Mouse (Mus musculus) thymus, adult 2 months (tissue): ENCODE results near the gene Dsn1. TPM values are rescaled to one million over a fixed set of nuclear protein-coding genes. Genes with fewer than 3 reads are reported as not detected.

Source experiments
- DNase-seq: peaks from one replicate; pipeline ENCODE4 v3.0.0; 2021
- H3K27ac ChIP-seq: fragments of 200-500 bp; 2 replicates; pipeline ENCODE4 v1.5.1; 2012; ENCODE audit warnings: low read length, control low read depth; ENCODE audit not compliant: control insufficient read depth, insufficient read depth
- H3K27me3 ChIP-seq: fragments of 200-500 bp; 2 replicates; pipeline ENCODE4 v1.6.1; 2012; ENCODE audit warnings: mild to moderate bottlenecking, low read length, moderate library complexity, mixed read lengths; ENCODE audit not compliant: control insufficient read depth, insufficient read depth
- H3K36me3 ChIP-seq: fragments of 200-500 bp; 2 replicates; pipeline ENCODE4 v1.6.1; 2012; ENCODE audit warnings: mild to moderate bottlenecking, low read length, moderate library complexity; ENCODE audit not compliant: control insufficient read depth, insufficient read depth
- H3K4me1 ChIP-seq: fragments of 200-500 bp; replicated peaks from 2 replicates; pipeline ENCODE4 v1.6.1; 2012; ENCODE audit warnings: low read length; ENCODE audit not compliant: control insufficient read depth, insufficient read depth
- H3K4me3 ChIP-seq: fragments of 200-500 bp; 2 replicates; pipeline ENCODE4 v1.5.1; 2012; ENCODE audit warnings: mild to moderate bottlenecking, low read length, control low read depth, moderate library complexity; ENCODE audit not compliant: control insufficient read depth, insufficient read depth
- CTCF ChIP-seq: fragments of 200-500 bp; IDR thresholded peaks from 2 replicates; pipeline ENCODE4 v1.5.1; 2012; ENCODE audit warnings: mild to moderate bottlenecking, control low read depth, low read length, moderate library complexity, borderline replicate concordance; ENCODE audit not compliant: control insufficient read depth, poor library complexity, insufficient read depth; ENCODE audit errors: extremely low read depth
- POLR2A ChIP-seq: fragments of 200-500 bp; IDR thresholded peaks from 2 replicates; pipeline ENCODE4 v1.6.1; 2012; ENCODE audit warnings: mild to moderate bottlenecking, low read length, control low read depth, moderate library complexity; ENCODE audit not compliant: control insufficient read depth, poor library complexity, insufficient read depth; ENCODE audit errors: extremely low read depth
- WGBS: fragments of 180-500 bp; shearing (Covaris S2); methylation state at CpG from one replicate; pipeline ENCODE4 v1.1.7; 2018; 5-methylcytosine and 5-hydroxymethylcytosine counted together
- polyA plus RNA-seq: library from polyadenylated mRNA; depleted of rRNA; stranded (reverse); fragments of >200 nt; gene quantifications from 2 replicates; pipeline ENCODE4 v1.2.3, GENCODE M21; 2012

The Dsn1 gene
- polyA plus RNA-seq, 1 experiment = 11.9 TPM

DNA sequence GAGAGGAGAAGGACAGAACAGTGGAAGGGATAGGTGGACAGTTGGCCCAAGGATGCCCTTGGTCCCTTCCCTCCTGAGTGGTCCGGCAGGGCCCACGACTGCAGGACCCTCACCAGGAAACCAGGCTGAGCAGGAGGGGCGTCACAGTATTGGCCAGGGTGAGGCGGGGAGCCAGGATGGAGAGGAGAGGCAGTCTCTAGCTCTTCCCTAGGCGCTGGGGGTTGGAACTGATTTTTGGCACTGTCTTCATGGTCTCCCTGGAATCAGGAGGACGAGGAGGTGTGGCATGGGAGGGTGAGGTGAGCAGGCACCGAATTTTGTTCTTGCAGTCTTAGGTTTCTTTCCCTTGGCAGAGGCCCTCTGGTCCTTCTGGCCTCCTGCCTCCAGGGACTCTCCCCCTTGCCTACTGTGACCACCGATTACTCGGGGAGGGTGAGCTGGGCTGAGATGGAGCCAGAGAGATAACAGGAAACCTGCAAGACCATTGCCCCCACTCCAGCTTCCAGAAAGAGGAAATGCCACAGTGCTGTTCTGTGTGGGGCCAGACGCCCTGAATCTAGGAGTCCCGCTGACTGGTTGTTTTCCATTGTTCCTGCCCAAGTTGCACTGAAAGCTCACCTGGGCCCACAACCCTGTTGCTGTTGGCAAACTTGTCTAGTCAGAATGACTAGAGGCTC lies 3.8 kb upstream of the Dsn1 start:
- no peak overlapping the region for H3K27ac ChIP-seq
- 43% methylated on average over 11 of the region's 11 CpGs for WGBS
- no peak for DNase-seq
- H3K4me1 ChIP-seq = peaks cover 19% of the 10 kb centered on the region
- no peaks in the 10 kb centered on the region for H3K27me3 ChIP-seq
- no peak overlapping the region for H3K4me3 ChIP-seq
- no peaks in the 10 kb centered on the region for H3K36me3 ChIP-seq
- TF ChIP-seq CTCF (no peak), POLR2A (no peak)

- Histone ChIP-seq H3K36me3 (peaks cover under 1% of the 10 kb centered on the region), H3K4me3 (no peak overlapping the region), H3K27me3 (no peaks in the 10 kb centered on the region), H3K27ac (no peak overlapping the region), H3K4me1 (peaks cover 21% of the 10 kb centered on the region)
- TF ChIP-seq POLR2A (no peak), CTCF (no peak)
- DNase-seq = no peak
Observed at GRCm38 (mm10) chr2:157010121-157010520, 3.2 kb upstream of the Dsn1 start.

GRCm38 (mm10) chr2:157008509-157008908 lies 1.6 kb upstream of the Dsn1 start:
- peaks cover 5% of the 10 kb centered on the region for H3K36me3 ChIP-seq
- DNase-seq = no peak
- no peak overlapping the region for H3K4me3 ChIP-seq

DNA sequence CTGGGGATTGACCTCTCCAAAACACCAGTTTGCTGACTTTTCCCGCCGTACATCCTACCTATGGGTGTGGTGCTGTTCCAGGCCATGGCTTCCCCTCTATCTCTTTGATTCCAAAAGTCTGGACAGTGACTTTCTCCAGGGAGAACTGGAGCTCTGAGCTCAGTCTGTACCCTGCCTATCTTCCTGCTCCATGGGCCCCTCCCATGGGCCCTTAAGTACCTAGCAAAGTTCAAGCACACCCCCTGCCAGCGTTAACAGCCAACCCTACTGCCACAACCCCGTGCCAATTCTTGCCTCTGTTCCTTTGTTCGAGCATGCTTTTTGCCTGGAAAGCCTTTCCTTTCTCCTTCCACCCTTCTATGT lies 261 bp upstream of the Dsn1 start:
- H3K36me3 ChIP-seq = peaks cover 5% of the 10 kb centered on the region
- 33% methylated on average over 5 of the region's 5 CpGs for WGBS
- no peak overlapping the region; the same call in 1 of the 2 replicates for H3K27ac ChIP-seq
- H3K4me1 ChIP-seq = peaks cover 21% of the 10 kb centered on the region
- no peaks in the 10 kb centered on the region for H3K27me3 ChIP-seq
- H3K4me3 ChIP-seq = peak overlapping the region; percentile 82
- TF ChIP-seq CTCF = no peak
- no peak for TF ChIP-seq POLR2A
- DNase-seq = no peak

More at GRCm38 (mm10) chr2:157008509-157008908, 1.6 kb upstream of the Dsn1 start:
- H3K4me1 ChIP-seq = peaks cover 21% of the 10 kb centered on the region
- TF ChIP-seq CTCF (no peak), POLR2A (no peak)
- H3K27me3 ChIP-seq = no peaks in the 10 kb centered on the region
- H3K27ac ChIP-seq = no peak overlapping the region

- Histone ChIP-seq H3K4me1 (peaks cover 11% of the 10 kb centered on the region), H3K27me3 (no peaks in the 10 kb centered on the region), H3K27ac (no peak overlapping the region), H3K36me3 (peaks cover 5% of the 10 kb centered on the region), H3K4me3 (no peak overlapping the region)
- TF ChIP-seq POLR2A = no peak
- no peak for TF ChIP-seq CTCF
- no peak for DNase-seq
- WGBS = 93% methylated on average over 4 of the region's 4 CpGs
Observed at GRCm38 (mm10) chr2:157002321-157002720, 4.6 kb downstream of the Dsn1 start.

DNA sequence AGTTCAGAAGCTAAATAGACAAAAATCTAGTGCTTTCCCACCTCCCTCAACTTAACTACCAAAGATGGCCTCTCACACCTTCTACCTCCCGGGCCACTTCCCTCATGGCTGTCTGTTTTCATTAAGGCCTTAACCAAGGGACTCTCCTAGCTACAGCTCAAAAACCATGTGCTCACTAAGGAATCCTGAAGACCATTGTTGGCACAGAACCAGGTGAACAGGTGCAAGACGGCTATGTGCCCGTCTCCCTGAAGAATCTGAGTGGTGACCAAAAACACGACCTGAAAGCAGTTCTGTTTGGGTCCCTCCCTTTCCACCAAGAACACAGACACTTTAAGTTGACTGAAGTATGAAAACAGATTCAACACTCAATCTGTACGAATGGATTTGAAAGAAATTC lies 8.7 kb downstream of the Dsn1 start:
- H3K36me3 ChIP-seq = no peaks in the 10 kb centered on the region; the same call in none of the 2 replicates
- WGBS = 98% methylated on average over 5 of the region's 5 CpGs
- no peak overlapping the region for H3K27ac ChIP-seq

GRCm38 (mm10) chr2:156996576-156996975 lies 10.4 kb downstream of the Dsn1 start:
- TF ChIP-seq POLR2A (no peak), CTCF (no peak)
- WGBS = 74% methylated on average over 6 of the region's 6 CpGs
- Histone ChIP-seq H3K4me3 (no peak overlapping the region), H3K27ac (no peak overlapping the region), H3K4me1 (no peaks in the 10 kb centered on the region), H3K27me3 (no peaks in the 10 kb centered on the region), H3K36me3 (no peaks in the 10 kb centered on the region; the same call in none of the 2 replicates)
- DNase-seq = peak; percentile 56

More for the DNA sequence above, 8.7 kb downstream of the Dsn1 start:
- Histone ChIP-seq H3K4me1 (no peaks in the 10 kb centered on the region), H3K27me3 (no peaks in the 10 kb centered on the region), H3K4me3 (no peak overlapping the region)
- TF ChIP-seq POLR2A = no peak
- TF ChIP-seq CTCF = no peak
- no peak for DNase-seq
